Mouse (Mus musculus): ENCODE measurements around the gene Fam131b. TPM values are rescaled to one million over a fixed set of nuclear protein-coding genes. Genes with fewer than 3 reads are reported as not detected.

Gene Fam131b
- not detected for polyA plus RNA-seq (2017; shearing (Covaris generic))

DNA sequence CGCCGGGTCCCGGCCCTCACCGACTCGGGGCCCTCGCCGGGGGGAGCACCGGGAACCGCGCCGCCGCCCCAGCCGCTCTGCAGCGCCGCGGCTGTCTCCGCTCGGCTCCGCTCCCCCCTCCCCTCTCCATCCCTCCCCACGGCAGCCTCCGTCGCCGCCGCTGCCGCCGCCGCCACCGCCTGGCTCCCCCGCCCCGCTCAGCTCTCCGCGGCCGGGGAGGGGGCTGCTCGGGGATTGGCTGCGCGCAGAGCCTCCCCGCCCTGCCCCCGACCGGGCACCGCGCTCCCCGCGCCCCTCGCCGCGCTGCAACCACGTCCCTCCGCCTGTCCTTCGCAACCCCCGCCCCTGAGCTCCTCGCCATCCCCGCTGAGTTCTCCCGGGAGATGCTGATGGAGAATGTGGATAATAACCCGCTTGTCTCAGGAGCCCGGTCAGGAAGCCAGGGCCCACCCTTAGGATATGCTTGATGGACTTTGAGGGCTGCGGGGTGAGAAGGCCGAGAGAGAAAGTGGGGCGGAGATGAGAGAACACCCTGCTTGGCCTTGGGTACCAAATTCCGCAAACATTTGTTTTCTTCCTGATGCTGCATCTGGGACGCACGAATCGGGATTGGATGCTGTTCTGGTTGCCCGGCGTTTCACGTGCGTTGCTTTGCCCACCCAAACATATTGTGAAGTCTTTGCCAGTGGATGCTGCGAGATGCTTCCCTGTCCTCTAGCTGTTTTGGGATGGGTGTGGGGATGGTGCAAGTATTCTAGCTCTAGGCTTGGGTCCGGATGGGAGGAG is at the start of gene Fam131b:
Fam131b (minus strand) TSS at position 162 of the 786 bp plus-strand sequence.
- ATAC-seq, result peak; percentile 61

- ATAC-seq, result no peak
Measured at GRCm38 (mm10) chr6:42373669-42374430, 49.4 kb upstream of the Fam131b start.

DNA sequence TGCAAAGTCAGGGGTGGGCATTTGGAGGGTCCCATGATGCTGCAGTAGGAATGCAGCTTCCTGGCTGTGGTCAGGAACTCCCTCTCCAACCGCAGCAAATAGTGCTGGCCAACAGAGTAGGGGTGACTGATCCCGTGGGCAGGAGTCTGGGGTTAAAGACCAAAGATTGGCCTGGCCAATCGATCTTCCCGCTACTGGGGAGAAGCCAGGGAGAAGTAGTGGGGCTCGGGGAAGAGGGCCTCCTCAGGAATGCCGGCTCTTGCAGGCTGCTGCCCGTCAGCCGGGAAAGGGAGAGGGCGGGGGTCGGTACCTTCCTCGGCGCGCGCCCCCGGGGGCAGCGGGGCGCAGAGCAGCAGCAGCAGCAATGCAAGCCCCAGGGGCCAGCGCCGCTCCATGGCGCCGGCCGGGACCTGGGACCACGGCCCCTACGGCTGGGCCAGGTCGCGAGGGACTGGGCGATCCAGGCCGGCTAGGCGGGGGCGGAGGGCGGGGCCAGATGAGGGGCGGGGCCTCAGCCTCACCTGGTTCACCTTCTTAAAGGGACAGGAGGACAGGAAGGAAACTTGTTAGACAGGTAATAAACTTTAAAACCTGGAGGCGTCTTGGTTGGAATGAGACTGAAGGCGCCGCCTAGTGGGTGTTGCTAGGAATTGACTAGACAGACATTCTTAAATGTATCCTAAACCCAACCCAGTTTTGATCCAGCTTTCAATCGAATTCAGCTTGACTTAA is 48.5 kb upstream of the Fam131b start, which contains the start of gene Epha1:
Epha1 (minus strand) TSS at position 453 of the 732 bp plus-strand sequence.
- peak; percentile 76 for ATAC-seq

- ATAC-seq, result no peak
Measured at GRCm38 (mm10) chr6:42372421-42372815, 48.0 kb upstream of the Fam131b start.

DNA sequence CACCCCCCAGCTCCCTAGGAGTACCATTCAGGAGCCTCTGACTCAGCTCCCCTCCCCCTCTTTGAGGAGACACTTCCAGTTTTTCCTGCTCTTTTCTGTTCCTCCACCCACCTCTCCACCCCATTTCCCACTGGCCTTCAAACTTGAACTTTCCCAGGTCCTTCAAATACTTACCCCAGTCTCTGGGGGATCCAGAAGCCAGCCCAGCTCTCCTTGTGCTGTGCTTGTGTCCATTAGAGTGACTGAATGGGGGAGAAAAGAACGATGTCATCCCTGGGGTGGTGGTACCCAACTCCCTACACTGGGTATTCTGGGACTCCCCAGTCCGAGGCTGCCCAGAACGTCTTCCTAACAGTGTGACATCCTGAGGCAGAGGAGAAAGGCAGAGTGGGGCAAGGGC is 47.6 kb upstream of the Fam131b start:
- no peak for ATAC-seq

- no peak for ATAC-seq
Measured at GRCm38 (mm10) chr6:42370630-42371363, 46.4 kb upstream of the Fam131b start.

DNA sequence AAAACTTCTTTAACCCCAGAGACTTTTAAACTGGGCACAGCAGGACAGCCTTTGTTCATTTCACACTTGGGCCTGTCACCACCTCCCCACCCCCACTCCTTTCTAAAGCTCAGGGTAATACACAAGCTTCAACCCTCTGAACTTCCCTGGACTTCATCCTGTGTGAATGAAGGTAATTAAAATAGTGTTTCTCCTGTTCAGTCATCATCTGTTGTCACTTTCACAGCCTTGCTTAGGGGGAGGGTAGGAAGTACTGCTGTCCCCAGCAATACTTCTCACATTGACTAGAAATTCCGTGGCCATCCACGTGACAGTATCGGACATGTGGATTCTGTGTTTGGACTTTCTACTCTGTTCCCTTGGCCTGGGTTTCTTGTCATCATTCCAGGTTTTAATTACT is 45.4 kb upstream of the Fam131b start:
- no peak for ATAC-seq

GRCm38 (mm10) chr6:42365215-42365614 is 40.8 kb upstream of the Fam131b start:
- ATAC-seq, result no peak

GRCm38 (mm10) chr6:42364607-42365006 is 40.2 kb upstream of the Fam131b start:
- ATAC-seq, result no peak

GRCm38 (mm10) chr6:42364066-42364465 is 39.6 kb upstream of the Fam131b start:
- no peak for ATAC-seq

GRCm38 (mm10) chr6:42362974-42363373 is 38.5 kb upstream of the Fam131b start:
- ATAC-seq, result no peak

DNA sequence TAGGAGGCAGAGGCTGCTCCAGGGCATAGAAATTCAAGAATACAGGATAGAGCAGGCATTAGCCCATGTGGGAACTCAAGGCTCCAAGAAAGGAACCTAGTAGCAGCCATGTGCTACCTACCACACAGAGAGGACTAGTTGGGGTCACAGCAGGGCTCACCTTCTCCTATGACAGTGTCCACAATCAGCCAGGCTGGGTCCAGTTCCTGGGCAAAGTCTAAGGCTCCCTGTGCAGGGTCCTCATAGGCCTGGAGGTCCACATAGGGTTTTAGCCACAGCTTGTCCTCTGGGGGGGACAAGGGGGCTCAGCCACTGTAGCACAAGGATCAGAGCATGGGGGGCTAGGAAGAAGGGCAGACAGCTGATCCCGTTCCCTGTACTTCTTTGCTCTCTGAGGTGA is 38.1 kb upstream of the Fam131b start:
- ATAC-seq, result no peak

GRCm38 (mm10) chr6:42362074-42362473 is 37.6 kb upstream of the Fam131b start:
- no peak for ATAC-seq

GRCm38 (mm10) chr6:42361041-42361895 is 36.8 kb upstream of the Fam131b start:
- ATAC-seq, result no peak

- ATAC-seq, result no peak
Measured at GRCm38 (mm10) chr6:42360231-42360840, 35.9 kb upstream of the Fam131b start.

DNA sequence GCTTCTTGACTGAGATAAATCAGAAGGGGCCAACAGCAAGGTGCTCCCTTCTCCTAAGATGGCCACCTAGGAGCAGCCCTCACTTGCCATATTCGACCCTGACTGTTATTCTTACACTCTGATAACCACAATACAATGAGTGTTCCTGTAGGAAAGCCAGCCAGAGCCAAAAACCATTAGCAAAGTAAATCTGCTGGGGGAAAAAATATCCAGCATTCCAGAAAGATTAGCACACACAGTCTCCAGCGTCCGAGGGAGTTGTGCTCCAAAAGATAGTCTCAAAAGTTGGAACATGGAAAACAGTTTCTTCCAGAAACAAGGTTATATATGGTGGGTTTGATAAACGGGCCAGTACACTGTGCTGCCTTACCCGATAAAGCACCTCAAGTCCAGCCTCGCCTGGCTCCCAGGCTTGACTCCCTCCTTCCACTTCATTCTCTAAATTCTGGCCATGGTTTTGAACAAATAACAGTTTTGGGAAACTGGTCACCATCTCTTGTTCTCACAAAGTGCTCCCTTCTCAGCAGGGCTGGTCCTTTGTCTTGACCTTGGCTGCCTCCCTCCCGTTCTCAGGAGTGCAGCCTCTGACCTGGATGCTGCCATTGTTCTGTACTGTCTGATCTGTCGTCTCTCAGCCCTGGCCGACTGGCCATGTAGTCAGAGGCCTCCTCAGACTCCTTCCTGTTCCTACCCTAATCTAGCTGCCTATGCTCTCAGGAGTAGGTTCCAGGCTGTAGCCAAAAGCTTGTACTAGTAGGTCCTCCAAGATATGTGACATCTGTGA is 35.1 kb upstream of the Fam131b start:
- ATAC-seq, result no peak

- no peak for ATAC-seq
Measured at GRCm38 (mm10) chr6:42358901-42359300, 34.5 kb upstream of the Fam131b start.

- no peak for ATAC-seq
Measured at GRCm38 (mm10) chr6:42357901-42358300, 33.5 kb upstream of the Fam131b start.

- ATAC-seq, result no peak
Measured at GRCm38 (mm10) chr6:42356913-42357312, 32.5 kb upstream of the Fam131b start.

Data from CD4-positive, CD25-positive, alpha-beta regulatory T cell, adult 4 months (primary cell).